Mouse (Mus musculus) embryonic fibroblast, embryonic 13.5 days (primary cell): ENCODE measurements around the gene Pet117.

Experiments
- CTCF ChIP-seq: IDR thresholded peaks from 2 replicates; pipeline ENCODE4 v1.5.1; 2011; ENCODE audit warnings: mild to moderate bottlenecking, control low read depth, low read length, moderate library complexity, borderline replicate concordance; ENCODE audit not compliant: insufficient read depth
- POLR2A ChIP-seq: IDR thresholded peaks from 2 replicates; pipeline ENCODE4 v1.6.1; 2011; ENCODE audit warnings: low read depth, mild to moderate bottlenecking, control low read depth, low read length, moderate library complexity

- TF ChIP-seq CTCF (no peak), POLR2A (no peak)
These were observed 37.1 kb upstream of the Pet117 start, which contains the start of gene Ovol2 for GRCm38 (mm10) chr2:144331401-144332302.
